Mouse (Mus musculus): ENCODE results near the gene Lfng. TPM values are rescaled to one million over a fixed set of nuclear protein-coding genes. Genes with fewer than 3 reads are reported as not detected.

Lfng gene
- polyA plus RNA-seq, 1 experiment from 2014 or later = 28.8 TPM

GRCm38 (mm10) chr5:140646171-140646570, 39.1 kb downstream of the Lfng start:
- Histone ChIP-seq H3K4me1 (peaks cover 78% of the 10 kb centered on the region), H3K36me3 (ENCODE audit: poor library complexity, severe bottlenecking) (peaks cover 49% of the 10 kb centered on the region), H3K27me3 (no peaks in the 10 kb centered on the region), H3K9me3 (replicated peaks) (no peaks in the 10 kb centered on the region), H3K9ac (peak overlapping the region; percentile 100), H3K4me2 (peak overlapping the region; percentile 100), H3K27ac (peak overlapping the region; percentile 94; the same call in 1 of the 2 replicates), H3K4me3 (peak overlapping the region; percentile 98)
- ATAC-seq = no peak
- WGBS = 76% methylated on average over 6 of the region's 6 CpGs

DNA sequence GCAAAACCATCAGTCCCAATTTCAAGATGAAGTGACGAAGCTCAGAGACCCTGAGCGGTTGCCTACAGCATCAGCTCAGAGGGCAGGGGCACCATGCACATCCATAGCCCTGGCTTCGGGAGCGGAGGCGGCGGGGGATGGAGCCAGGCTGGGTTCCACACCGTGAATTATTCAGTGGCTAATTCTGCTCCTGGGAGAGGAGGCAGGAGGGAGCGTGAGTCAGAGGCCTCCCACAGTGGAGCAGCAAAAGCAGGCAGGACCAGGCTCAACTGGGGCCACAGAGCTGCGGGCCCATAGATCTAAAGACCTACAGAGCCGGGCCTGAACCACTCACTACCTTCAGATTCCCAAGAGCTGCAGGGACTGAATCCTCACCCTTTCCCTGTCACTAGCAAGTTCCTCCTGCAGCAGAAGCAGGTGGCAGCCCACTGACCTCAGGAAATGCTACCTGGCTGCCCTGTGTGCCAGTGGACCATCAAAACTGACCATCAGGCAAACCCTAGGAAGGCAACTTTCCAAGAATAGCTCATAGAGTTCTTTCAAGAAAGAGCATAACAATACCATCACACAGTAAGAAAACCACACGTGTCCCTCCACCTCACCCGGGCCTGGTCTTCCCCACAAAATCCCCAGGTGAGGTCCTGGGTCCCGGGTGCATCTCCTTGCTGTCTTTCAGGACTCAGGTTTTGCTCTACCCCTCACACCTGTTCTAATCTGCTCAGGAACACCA, 40.1 kb downstream of the Lfng start:
- Histone ChIP-seq H3K27ac (peak overlapping the region; percentile 94), H3K4me1 (peaks cover 67% of the 10 kb centered on the region), H3K4me3 (peak overlapping the region; percentile 98), H3K9ac (peak overlapping the region; percentile 100), H3K4me2 (peak overlapping the region; percentile 100), H3K36me3 (ENCODE audit: poor library complexity, severe bottlenecking) (peaks cover 41% of the 10 kb centered on the region), H3K27me3 (no peaks in the 10 kb centered on the region), H3K9me3 (replicated peaks) (no peaks in the 10 kb centered on the region)
- no peak for ATAC-seq
- WGBS = 19% methylated on average over 13 of the region's 13 CpGs

GRCm38 (mm10) chr5:140647821-140648518, 40.9 kb downstream of the Lfng start:
- Histone ChIP-seq H3K27ac (peak overlapping the region; percentile 94), H3K9ac (peak overlapping the region; percentile 100), H3K4me1 (peaks cover 66% of the 10 kb centered on the region), H3K36me3 (ENCODE audit: poor library complexity, severe bottlenecking) (peaks cover 35% of the 10 kb centered on the region), H3K27me3 (no peaks in the 10 kb centered on the region), H3K4me2 (peak overlapping the region; percentile 100), H3K4me3 (peak overlapping the region; percentile 98), H3K9me3 (replicated peaks) (no peaks in the 10 kb centered on the region)
- 0% methylated on average over 13 of the region's 13 CpGs for WGBS
- peak; percentile 39 for ATAC-seq

DNA sequence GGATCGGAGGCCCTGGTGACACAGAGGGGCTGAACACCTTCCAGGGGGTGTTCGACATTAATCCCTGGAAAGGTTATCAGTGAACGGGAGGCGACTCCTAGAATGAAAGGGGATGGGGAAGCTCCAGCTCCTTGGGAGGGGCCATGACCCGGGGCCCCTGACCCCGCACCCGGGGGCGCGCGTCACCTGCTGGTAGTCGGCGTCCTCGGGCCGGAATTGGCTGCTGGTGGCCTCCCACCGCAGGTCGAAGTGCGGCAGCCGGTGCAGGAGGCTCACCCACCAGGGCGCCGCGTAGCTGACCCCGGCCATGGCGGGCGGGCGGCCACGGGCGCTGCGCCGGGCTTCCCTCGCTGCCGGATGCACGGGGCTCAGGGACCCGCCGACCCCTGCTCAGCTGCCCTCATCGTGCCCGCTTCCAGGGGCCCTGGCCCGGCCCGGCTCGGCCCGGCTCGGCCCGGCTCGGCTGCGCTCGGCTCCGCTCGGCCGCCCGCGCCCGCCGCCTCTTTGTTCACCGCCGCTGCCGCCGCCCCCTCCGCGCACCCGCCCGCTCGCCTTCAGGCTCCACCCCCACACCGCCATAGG, 41.5 kb downstream of the Lfng start, which contains the start of gene Ttyh3:
Gene Ttyh3, minus strand, starts transcription at position 513 of the 582 bp plus-strand sequence.
- Histone ChIP-seq H3K36me3 (ENCODE audit: poor library complexity, severe bottlenecking) (peaks cover 29% of the 10 kb centered on the region), H3K4me1 (peaks cover 59% of the 10 kb centered on the region), H3K9ac (peak within 1 kb of the TSS; percentile 100), H3K4me3 (peak within 1 kb of the TSS; percentile 98), H3K9me3 (replicated peaks) (no peaks in the 10 kb centered on the region), H3K4me2 (peak within 1 kb of the TSS; percentile 100), H3K27ac (peak within 1 kb of the TSS; percentile 94), H3K27me3 (no peaks in the 10 kb centered on the region)
- no peak for ATAC-seq
- WGBS = under 1% methylated on average over 53 of the region's 62 CpGs

DNA sequence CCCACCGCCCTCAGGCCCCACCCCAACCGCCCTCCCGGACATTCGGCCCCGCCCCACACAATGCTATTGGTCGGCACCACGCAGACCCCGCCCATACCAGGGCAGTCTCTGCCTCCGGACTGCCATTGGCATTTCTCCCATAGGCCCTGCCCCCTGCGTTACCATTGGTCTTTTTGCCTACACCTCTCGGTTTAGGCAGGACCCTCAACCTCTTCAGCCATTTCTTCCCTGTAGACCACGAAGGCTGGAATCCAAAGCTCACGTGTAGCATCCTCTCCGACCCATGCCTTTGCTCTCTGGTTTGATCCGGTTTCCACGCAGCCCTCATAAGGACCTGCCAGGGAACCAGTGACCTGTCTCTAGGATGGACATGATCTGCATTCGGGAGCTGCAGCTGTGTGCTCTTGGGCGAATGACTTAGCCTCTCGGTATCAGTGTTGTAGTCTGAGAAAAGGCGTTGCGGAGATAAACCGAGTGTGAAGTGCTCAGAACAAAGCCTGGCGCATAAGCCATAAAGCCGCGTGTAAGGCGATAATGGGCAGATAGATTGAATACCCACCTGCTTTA, 42.1 kb downstream of the Lfng start:
- Histone ChIP-seq H3K27ac (peak overlapping the region; percentile 94), H3K4me1 (peaks cover 54% of the 10 kb centered on the region), H3K4me2 (peak overlapping the region; percentile 68), H3K27me3 (no peaks in the 10 kb centered on the region), H3K4me3 (peak overlapping the region; percentile 98), H3K36me3 (ENCODE audit: poor library complexity, severe bottlenecking) (peaks cover 23% of the 10 kb centered on the region), H3K9me3 (replicated peaks) (no peaks in the 10 kb centered on the region), H3K9ac (peak overlapping the region; percentile 61)
- ATAC-seq = peak; percentile 92
- WGBS = 3% methylated on average over 26 of the region's 26 CpGs

DNA sequence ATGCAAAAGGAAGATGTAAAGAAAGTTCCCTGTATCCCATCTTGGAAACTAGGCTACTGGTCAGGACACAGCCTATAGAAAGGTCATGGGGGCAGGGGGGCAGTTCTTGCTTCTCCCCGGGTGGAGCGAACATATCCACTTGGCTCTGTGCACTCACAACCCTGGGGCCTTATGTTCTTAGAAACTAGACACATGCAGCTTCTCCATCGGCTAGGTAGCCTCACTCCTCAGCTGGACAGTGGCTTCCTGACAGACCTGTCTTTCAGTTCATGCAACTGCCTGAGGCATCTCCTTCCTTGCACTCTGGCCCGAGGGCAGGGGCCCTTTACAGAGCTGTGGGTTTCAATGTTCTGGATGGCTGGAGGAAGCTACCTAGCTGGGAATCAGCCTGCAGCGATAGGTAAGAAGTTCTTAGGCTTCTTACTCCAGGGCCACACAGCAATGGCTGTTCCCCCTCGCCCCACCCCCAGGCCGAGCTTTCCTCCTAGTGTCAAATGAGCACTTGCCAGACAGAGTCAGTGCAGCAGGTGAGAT, 42.8 kb downstream of the Lfng start:
- Histone ChIP-seq H3K27me3 (no peaks in the 10 kb centered on the region), H3K4me1 (peaks cover 46% of the 10 kb centered on the region), H3K27ac (peak overlapping the region; percentile 94), H3K4me3 (peak overlapping the region; percentile 98), H3K36me3 (ENCODE audit: poor library complexity, severe bottlenecking) (peaks cover 15% of the 10 kb centered on the region), H3K9me3 (replicated peaks) (no peaks in the 10 kb centered on the region), H3K4me2 (peak overlapping the region; percentile 68), H3K9ac (peak overlapping the region; percentile 61)
- no peak for ATAC-seq
- WGBS = 66% methylated on average over 7 of the region's 7 CpGs

DNA sequence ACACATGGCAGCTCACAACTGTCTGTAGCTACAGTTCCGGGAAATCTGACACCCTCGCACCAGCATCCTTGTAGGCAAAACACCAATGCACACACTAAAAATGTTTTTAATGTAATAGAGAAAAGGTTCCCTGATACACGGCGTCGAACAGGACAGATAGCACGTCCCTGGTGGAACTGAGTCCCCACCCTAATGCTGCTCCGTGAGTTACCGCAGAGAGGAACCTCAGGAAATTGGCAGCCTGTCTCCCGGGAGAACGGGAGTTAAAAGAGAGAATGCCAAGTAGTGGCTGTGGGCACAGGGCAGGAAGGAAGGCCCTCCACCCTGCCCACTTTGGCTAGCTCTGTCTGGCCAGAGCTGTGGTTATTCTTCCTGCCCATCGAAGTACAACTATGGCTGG, 44.1 kb downstream of the Lfng start:
- WGBS = 75% methylated on average over 11 of the region's 11 CpGs
- H3K36me3 ChIP-seq (ENCODE audit: poor library complexity, severe bottlenecking) = peaks cover 5% of the 10 kb centered on the region
- no peak overlapping the region for H3K9ac ChIP-seq
- peaks cover 33% of the 10 kb centered on the region for H3K4me1 ChIP-seq
- ATAC-seq = no peak
- H3K4me2 ChIP-seq = no peak overlapping the region
- H3K4me3 ChIP-seq = no peak overlapping the region
- no peaks in the 10 kb centered on the region for H3K9me3 ChIP-seq (replicated peaks)
- no peaks in the 10 kb centered on the region for H3K27me3 ChIP-seq
- H3K27ac ChIP-seq = no peak overlapping the region

GRCm38 (mm10) chr5:140652587-140652986, 45.5 kb downstream of the Lfng start:
- Histone ChIP-seq H3K9me3 (replicated peaks) (no peaks in the 10 kb centered on the region), H3K9ac (no peak overlapping the region; the same call in 1 of the 2 replicates), H3K4me2 (no peak overlapping the region), H3K27me3 (no peaks in the 10 kb centered on the region), H3K27ac (no peak overlapping the region), H3K4me3 (no peak overlapping the region), H3K36me3 (ENCODE audit: poor library complexity, severe bottlenecking) (no peaks in the 10 kb centered on the region), H3K4me1 (peaks cover 21% of the 10 kb centered on the region)
- ATAC-seq = no peak
- WGBS = 69% methylated on average over 7 of the region's 7 CpGs

DNA sequence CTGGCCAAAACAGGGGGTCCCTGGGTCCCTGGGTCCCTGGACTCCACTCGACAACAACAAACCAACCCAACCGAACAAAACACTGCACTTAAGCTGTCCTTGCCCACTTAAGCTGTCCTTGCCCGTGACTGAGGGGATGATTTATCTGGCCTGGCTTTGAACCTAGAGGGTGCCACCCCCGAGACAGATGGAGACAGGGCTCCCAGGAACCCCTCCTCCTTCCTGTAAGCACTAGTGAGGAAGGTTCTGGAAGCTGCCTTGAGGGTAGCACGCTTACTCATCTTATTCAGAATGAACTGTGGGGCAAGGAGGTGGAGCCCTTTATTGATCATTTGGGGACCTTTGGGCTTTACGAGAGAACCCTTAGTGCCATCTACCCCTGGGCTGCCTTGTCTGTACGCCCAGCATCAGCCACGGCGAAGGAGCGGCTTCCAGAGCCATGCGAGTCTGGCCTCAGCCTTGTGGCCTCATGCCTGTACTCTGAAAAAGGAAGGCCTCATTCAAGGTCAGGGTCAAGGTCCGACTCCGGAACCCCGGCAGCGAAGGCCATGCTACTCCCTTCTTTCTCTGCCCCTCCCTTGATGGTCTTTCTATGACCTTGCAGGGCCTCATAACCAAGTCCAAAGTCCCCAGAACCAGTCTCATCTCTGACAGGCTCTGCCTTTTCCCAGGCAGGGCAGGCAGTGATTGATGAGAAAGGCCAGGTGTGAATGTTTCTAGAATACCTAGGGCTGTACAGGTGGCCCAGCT, 47.2 kb downstream of the Lfng start:
- WGBS = 85% methylated on average over 15 of the region's 15 CpGs
- H3K27ac ChIP-seq = no peak overlapping the region
- H3K27me3 ChIP-seq = no peaks in the 10 kb centered on the region
- no peak overlapping the region for H3K4me2 ChIP-seq
- H3K9ac ChIP-seq = no peak overlapping the region
- H3K9me3 ChIP-seq (replicated peaks) = no peaks in the 10 kb centered on the region
- H3K4me1 ChIP-seq = peaks cover 35% of the 10 kb centered on the region
- no peak overlapping the region for H3K4me3 ChIP-seq
- H3K36me3 ChIP-seq (ENCODE audit: poor library complexity, severe bottlenecking) = no peaks in the 10 kb centered on the region
- ATAC-seq = no peak

DNA sequence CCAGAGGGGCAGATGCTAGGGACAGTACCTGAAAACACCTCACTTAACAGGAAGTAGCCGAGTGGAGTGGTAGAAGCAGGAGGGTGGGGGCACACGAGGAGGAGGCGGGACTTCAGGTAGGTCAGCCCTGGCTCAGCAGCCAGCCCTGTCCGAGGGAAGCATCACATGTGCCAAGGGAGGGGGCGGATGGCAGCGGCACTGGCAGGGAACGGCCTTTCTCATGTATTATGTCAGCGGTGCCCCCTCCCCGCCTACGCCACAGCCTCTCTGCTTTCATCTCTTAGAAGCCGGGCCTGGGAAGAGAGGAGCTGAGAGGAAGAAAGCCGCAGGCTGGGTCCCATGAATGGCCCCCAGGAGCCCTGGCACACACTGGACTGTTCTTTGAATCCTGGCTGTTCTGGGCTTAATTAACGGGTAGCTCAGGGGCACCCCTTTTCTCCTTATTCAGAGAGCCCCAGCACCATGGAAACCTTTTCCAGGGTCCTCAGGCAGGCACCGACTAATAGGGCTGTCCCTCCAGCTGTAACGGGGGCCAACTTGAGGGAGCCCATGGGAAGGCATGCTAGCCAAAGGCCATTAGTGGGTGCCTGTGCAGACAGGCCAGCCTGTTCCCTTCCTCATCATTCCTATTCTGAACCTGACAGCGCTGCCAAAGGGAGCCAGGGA, 52.6 kb downstream of the Lfng start:
- WGBS = 6% methylated on average over 16 of the region's 16 CpGs
- Histone ChIP-seq H3K36me3 (ENCODE audit: poor library complexity, severe bottlenecking) (peaks cover 5% of the 10 kb centered on the region; the same call in 1 of the 2 replicates), H3K27me3 (no peaks in the 10 kb centered on the region), H3K27ac (peak overlapping the region; percentile 94), H3K9me3 (replicated peaks) (no peaks in the 10 kb centered on the region), H3K4me1 (peaks cover 71% of the 10 kb centered on the region), H3K4me3 (no peak overlapping the region; the same call in 1 of the 2 replicates), H3K9ac (peak overlapping the region; percentile 18; the same call in 1 of the 2 replicates), H3K4me2 (peak overlapping the region; percentile 4; the same call in 1 of the 2 replicates)
- peak; percentile 91 for ATAC-seq

Measured in forebrain, embryonic 13.5 days (tissue).